Mouse (Mus musculus) subcutaneous adipose tissue, adult 2 months (tissue): Measurements from ENCODE around the gene Gm39653. TPM values are rescaled to one million over a fixed set of nuclear protein-coding genes. Genes with fewer than 3 reads are reported as not detected.

Experiments used
- polyA plus RNA-seq: library from polyadenylated mRNA; depleted of rRNA; stranded (reverse); fragments of >200 nt; gene quantifications from 2 replicates; pipeline ENCODE4 v1.2.3, GENCODE M21; 2012; ENCODE audit warnings: low replicate concordance; rRNA removed

Gene Gm39653
- not detected in 2 replicates for polyA plus RNA-seq

DNA sequence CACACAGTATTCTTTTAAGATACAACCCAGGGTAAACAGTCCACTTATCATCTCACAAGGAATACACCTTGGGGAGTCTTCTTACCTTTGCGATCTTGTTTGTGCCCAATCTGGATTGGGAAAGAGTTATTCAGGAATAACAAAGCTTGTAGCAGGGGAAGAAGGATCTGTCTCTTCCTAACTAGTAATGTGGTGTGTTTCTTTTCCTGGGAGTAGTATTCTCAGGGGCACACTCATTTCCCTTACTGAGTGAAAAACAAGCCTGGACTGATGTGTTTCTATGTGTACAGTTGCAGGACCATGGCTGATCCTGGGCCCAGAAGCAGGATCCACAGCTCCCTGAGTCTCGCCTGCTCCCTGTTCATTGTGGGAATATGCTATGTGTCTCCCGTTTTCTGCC, at the start of gene Gm39653:
Gm39653 (plus strand) TSS at position 301 of the 400 bp plus-strand sequence.

Other genes with a start within 250 kb of the Gm39653 start
- gene Adam23, start 170.1 kb upstream of the Gm39653 start, polyA plus RNA-seq = 4.3 and 31.3 TPM in 2 replicates
- not detected in 2 replicates for gene Dytn, start 71.0 kb downstream of the Gm39653 start, polyA plus RNA-seq
- gene Mdh1b, start 114.3 kb downstream of the Gm39653 start, polyA plus RNA-seq = not detected in 2 replicates
- gene Fastkd2, start 114.6 kb downstream of the Gm39653 start, polyA plus RNA-seq = 5.6 and 6.1 TPM in 2 replicates
- not detected in 2 replicates for gene 4933402D24Rik, start 153.3 kb downstream of the Gm39653 start, polyA plus RNA-seq